In genomic region chr17:73917713-73918112, GRCm38 (mm10) we compare ENCODE assay signal across 14 mouse cellular contexts. TPM values are rescaled to one million over a fixed set of nuclear protein-coding genes. Genes with fewer than 3 reads are reported as not detected.
DNase-seq lines count a peak whose midpoint lies in the region; ATAC-seq and TF ChIP-seq lines count a peak whose summit lies in the region.
"Had no signal": no experiment of that assay in that cellular context is flagged by ENCODE, and none has a peak within 500 bp of the region (broad histone marks: within the 10 kb centered on the region; RNA-seq: fewer than 3 reads in every experiment).

No protein-coding gene starts in this region.

- 81% methylated on average over 5 of the region's 5 CpGs for WGBS in heart, postnatal 0 days
- WGBS in heart, embryonic 12.5 days: 71% methylated on average over 5 of the region's 5 CpGs
- WGBS in midbrain, embryonic 14.5 days: 83% methylated on average over 5 of the region's 5 CpGs
- WGBS in midbrain, embryonic 13.5 days: 88% methylated on average over 5 of the region's 5 CpGs

- H3K9me3 ChIP-seq in heart, postnatal 0 days (replicated peaks; ENCODE audit: control insufficient read depth, low read length): no peaks in the 10 kb centered on the region
- no peaks in the 10 kb centered on the region for H3K9me3 ChIP-seq in heart, embryonic 12.5 days (replicated peaks)
- no peaks in the 10 kb centered on the region for H3K9me3 ChIP-seq in midbrain, embryonic 14.5 days (ENCODE audit: control insufficient read depth, low read length)
- H3K9me3 ChIP-seq in midbrain, embryonic 13.5 days: no peaks in the 10 kb centered on the region
- H3K9me3 ChIP-seq: hindbrain, embryonic 10.5 days; limb, embryonic 13.5 days had no signal

- intact Hi-C loops in heart, postnatal 10 days (cut with DNase I): no loop called here

- no peaks in the 10 kb centered on the region for H3K27me3 ChIP-seq in heart, postnatal 0 days (ENCODE audit: control insufficient read depth, insufficient read depth, low read length)
- peaks cover 4% of the 10 kb centered on the region; the same call in 1 of the 2 replicates for H3K27me3 ChIP-seq in heart, embryonic 12.5 days (replicated peaks)
- no peaks in the 10 kb centered on the region for H3K27me3 ChIP-seq in midbrain, embryonic 14.5 days (ENCODE audit: control insufficient read depth, insufficient read depth, low read length)
- H3K27me3 ChIP-seq in midbrain, embryonic 13.5 days: no peaks in the 10 kb centered on the region
- no peaks in the 10 kb centered on the region for H3K27me3 ChIP-seq in splenic B cell, adult 2 months (ENCODE audit: control insufficient read depth, insufficient read depth, low read length, poor library complexity, severe bottlenecking)

- no peak overlapping the region for H3K9ac ChIP-seq in heart, postnatal 0 days (replicated peaks; ENCODE audit: low read depth, low read length)
- no peak overlapping the region for H3K9ac ChIP-seq in heart, embryonic 12.5 days
- H3K9ac ChIP-seq in midbrain, embryonic 14.5 days (replicated peaks; ENCODE audit: low read length): no peak overlapping the region
- no peak overlapping the region for H3K9ac ChIP-seq in midbrain, embryonic 13.5 days (replicated peaks)
- H3K9ac ChIP-seq: limb, embryonic 13.5 days had no signal

- TF ChIP-seq EP300 in heart, postnatal 0 days (IDR thresholded peaks at IDR 0.05; ENCODE audit: low read depth): no peak

- ATAC-seq in heart, postnatal 0 days (ENCODE audit: insufficient read depth, low read depth): no peak
- no peak for ATAC-seq in heart, embryonic 12.5 days (ENCODE audit: insufficient number of reproducible peaks, low FRiP score)
- ATAC-seq in midbrain, embryonic 14.5 days (ENCODE audit: low FRiP score, low TSS enrichment): no peak
- ATAC-seq in midbrain, embryonic 13.5 days: no peak

- H3K36me3 ChIP-seq in heart, postnatal 0 days (replicated peaks; ENCODE audit: control insufficient read depth, insufficient read depth, low read length): no peaks in the 10 kb centered on the region
- no peaks in the 10 kb centered on the region for H3K36me3 ChIP-seq in heart, embryonic 12.5 days
- no peaks in the 10 kb centered on the region for H3K36me3 ChIP-seq in midbrain, embryonic 14.5 days (ENCODE audit: control insufficient read depth, insufficient read depth, low read length)
- H3K36me3 ChIP-seq in midbrain, embryonic 13.5 days: no peaks in the 10 kb centered on the region
- no peaks in the 10 kb centered on the region for H3K36me3 ChIP-seq in splenic B cell, adult 2 months (ENCODE audit: control insufficient read depth, insufficient read depth, low read length, poor library complexity, severe bottlenecking)
- H3K36me3 ChIP-seq: hindbrain, embryonic 10.5 days; limb, embryonic 13.5 days had no signal

- 0 out of 2 replicates have a peak, but pooled peaks have one; percentile 18 for TF ChIP-seq CTCF in heart, postnatal 0 days (IDR thresholded peaks at IDR 0.05; ENCODE audit: low read depth)

- no peaks in the 10 kb centered on the region for H3K4me1 ChIP-seq in heart, postnatal 0 days (ENCODE audit: control insufficient read depth, insufficient read depth)
- H3K4me1 ChIP-seq in heart, embryonic 12.5 days (replicated peaks): no peaks in the 10 kb centered on the region
- H3K4me1 ChIP-seq in midbrain, embryonic 14.5 days (ENCODE audit: control insufficient read depth, insufficient read depth, low read length): no peaks in the 10 kb centered on the region
- H3K4me1 ChIP-seq in midbrain, embryonic 13.5 days (replicated peaks): no peaks in the 10 kb centered on the region
- H3K4me1 ChIP-seq: hindbrain, embryonic 10.5 days had no signal

- no peak for DNase-seq in heart, postnatal 0 days (ENCODE audit: low spot score)
- peak; percentile 9 for DNase-seq in midbrain, embryonic 14.5 days
- DNase-seq in brain, adult 2 months (ENCODE audit: low read depth, low spot score): peak; percentile 5
- DNase-seq in splenic B cell, adult 2 months (ENCODE audit: low read depth, low spot score): peak; percentile 13
- no peak for DNase-seq in spleen, adult 18-20 months
- DNase-seq in heart, postnatal 10 days: no peak
- DNase-seq: adrenal gland, postnatal 25 days; lung, postnatal 14 days; right cerebral cortex, postnatal 14 days; thymus, postnatal 4 days had no signal

- no peak overlapping the region for H3K4me3 ChIP-seq in heart, postnatal 0 days (ENCODE audit: low read depth, low read length)
- H3K4me3 ChIP-seq in heart, embryonic 12.5 days: no peak overlapping the region
- H3K4me3 ChIP-seq in midbrain, embryonic 14.5 days (replicated peaks; ENCODE audit: low read depth, low read length): no peak overlapping the region
- H3K4me3 ChIP-seq in midbrain, embryonic 13.5 days (replicated peaks): no peak overlapping the region
- H3K4me3 ChIP-seq: hindbrain, embryonic 10.5 days; limb, embryonic 13.5 days had no signal

- no peak overlapping the region for H3K27ac ChIP-seq in heart, postnatal 0 days (ENCODE audit: low read depth)
- H3K27ac ChIP-seq in heart, embryonic 12.5 days (ENCODE audit: poor library complexity, severe bottlenecking): no peak overlapping the region
- no peak overlapping the region for H3K27ac ChIP-seq in midbrain, embryonic 14.5 days (replicated peaks; ENCODE audit: low read depth, low read length)
- no peak overlapping the region for H3K27ac ChIP-seq in midbrain, embryonic 13.5 days
- H3K27ac ChIP-seq: hindbrain, embryonic 10.5 days; limb, embryonic 13.5 days had no signal

- H3K4me2 ChIP-seq in heart, postnatal 0 days (ENCODE audit: low read depth, low read length): no peak overlapping the region
- no peak overlapping the region for H3K4me2 ChIP-seq in heart, embryonic 12.5 days
- H3K4me2 ChIP-seq in midbrain, embryonic 14.5 days (ENCODE audit: low read length): no peak overlapping the region
- no peak overlapping the region for H3K4me2 ChIP-seq in midbrain, embryonic 13.5 days (replicated peaks)
- H3K4me2 ChIP-seq: limb, embryonic 13.5 days had no signal

RNA-seq across cellular contexts. Expression of gene Xdh, which starts 32.3 kb away (rescaled TPM):
- 7.8 and 20.4 TPM in 2 replicates for total RNA-seq in heart, postnatal 0 days (2014; rRNA removed; ENCODE audit: low replicate concordance)
- polyA plus RNA-seq in heart, postnatal 0 days (2015; fragmentation: Nextera tagmentation; extraction: Ambion mirVana): 2.3 and 2.8 TPM in 2 replicates
- 0.17 and 0.23 TPM in 2 replicates for polyA plus RNA-seq in heart, embryonic 12.5 days (2016; fragmentation: Nextera tagmentation; extraction: Ambion mirVana)
- polyA plus RNA-seq in midbrain, embryonic 14.5 days (2014; fragmentation: Nextera tagmentation; extraction: Ambion mirVana): 0.26 and 0.30 TPM in 2 replicates
- polyA plus RNA-seq in midbrain, embryonic 13.5 days (2015; fragmentation: Nextera tagmentation; extraction: Ambion mirVana): 0.08 and 0.13 TPM in 2 replicates
- 10 to 100 TPM in 1 of 2 experiments, 1 to 10 TPM in 1; 7.3 to 18.2 TPM for total RNA-seq in heart, postnatal 10 days (2021)

Comparison
In these comparisons a context has a peak if more than half of its experiments do, and no peak if none do; other contexts are left out.
1. DNase-seq: peak in midbrain, embryonic 14.5 days (single experiment), brain, adult 2 months (single experiment) and splenic B cell, adult 2 months (single experiment); none in heart, postnatal 0 days (single experiment), spleen, adult 18-20 months (0 of 2) and heart, postnatal 10 days (0 of 2).